Mouse (Mus musculus): ENCODE data around the gene Adamtsl5. TPM values are rescaled to one million over a fixed set of nuclear protein-coding genes. Genes with fewer than 3 reads are reported as not detected.

Adamtsl5 gene
- polyA plus RNA-seq, 1 experiment: 32.7 TPM

- TF ChIP-seq GATA1 (IDR thresholded peaks at IDR 0.05; ENCODE audit: low read length): no peak
These were observed 11.9 kb downstream of the Adamtsl5 start for GRCm38 (mm10) chr10:80336263-80336662.

GRCm38 (mm10) chr10:80332525-80332989 is 15.7 kb downstream of the Adamtsl5 start:
- no peak for TF ChIP-seq GATA1 (IDR thresholded peaks at IDR 0.05; ENCODE audit: low read length)

GRCm38 (mm10) chr10:80331636-80332524 is 16.3 kb downstream of the Adamtsl5 start:
- TF ChIP-seq GATA1 (IDR thresholded peaks at IDR 0.05; ENCODE audit: low read length): no peak

- TF ChIP-seq GATA1 (IDR thresholded peaks at IDR 0.05; ENCODE audit: low read length): no peak
These were observed 17.3 kb downstream of the Adamtsl5 start for GRCm38 (mm10) chr10:80330888-80331287.

GRCm38 (mm10) chr10:80330084-80330483 is 18.1 kb downstream of the Adamtsl5 start:
- no peak for TF ChIP-seq GATA1 (IDR thresholded peaks at IDR 0.05; ENCODE audit: low read length)

- no peak for TF ChIP-seq GATA1 (IDR thresholded peaks at IDR 0.05; ENCODE audit: low read length)
These were observed 18.7 kb downstream of the Adamtsl5 start, which contains the start of the genes Pcsk4 and Reep6 for GRCm38 (mm10) chr10:80329273-80330081. TSS of gene Pcsk4 (minus strand) at chr10:80329498. TSS of gene Reep6 (plus strand) at chr10:80329953.

GRCm38 (mm10) chr10:80325045-80325444 is 23.2 kb downstream of the Adamtsl5 start:
- TF ChIP-seq GATA1 (IDR thresholded peaks at IDR 0.05; ENCODE audit: low read length): no peak

- TF ChIP-seq GATA1 (IDR thresholded peaks at IDR 0.05; ENCODE audit: low read length): no peak
These were observed 23.8 kb downstream of the Adamtsl5 start for GRCm38 (mm10) chr10:80324120-80325037.

- TF ChIP-seq GATA1 (IDR thresholded peaks at IDR 0.05; ENCODE audit: low read length): no peak
These were observed 24.7 kb downstream of the Adamtsl5 start for GRCm38 (mm10) chr10:80323261-80324119.

- TF ChIP-seq GATA1 (IDR thresholded peaks at IDR 0.05; ENCODE audit: low read length): no peak
These were observed 25.4 kb downstream of the Adamtsl5 start for GRCm38 (mm10) chr10:80322811-80323211.

- TF ChIP-seq GATA1 (IDR thresholded peaks at IDR 0.05; ENCODE audit: low read length): no peak
These were observed 26.3 kb downstream of the Adamtsl5 start for GRCm38 (mm10) chr10:80321670-80322581.

GRCm38 (mm10) chr10:80321014-80321669 is 27.1 kb downstream of the Adamtsl5 start:
- no peak for TF ChIP-seq GATA1 (IDR thresholded peaks at IDR 0.05; ENCODE audit: low read length)

Data from G1E-ER4 (cell line).